Mouse (Mus musculus) ES-E14 (cell line): ENCODE data around the gene Sh2d5. TPM values are rescaled to one million over a fixed set of nuclear protein-coding genes. Genes with fewer than 3 reads are reported as not detected.

Experiments
- DNase-seq: peaks from one replicate; pipeline ENCODE4 v3.0.0-alpha.2; 2013; ENCODE audit warnings: low read depth, low spot score
- H3K27ac ChIP-seq: 2 replicates; pipeline ENCODE4 v1.5.1; 2012; ENCODE audit warnings: low read depth, mild to moderate bottlenecking, low read length, moderate library complexity, mixed read lengths; ENCODE audit not compliant: poor library complexity, insufficient read depth, severe bottlenecking
- H3K36me3 ChIP-seq: 2 replicates; pipeline ENCODE4 v1.6.1; 2012; ENCODE audit warnings: mild to moderate bottlenecking, low read length, moderate library complexity, mixed read lengths; ENCODE audit not compliant: control insufficient read depth, poor library complexity, insufficient read depth, severe bottlenecking
- H3K4me1 ChIP-seq, 2 experiments: fragments of 150-350 bp in 1 of 2; sonication (generic) in 1 of 2; 2 replicates each; pipeline ENCODE4 v1.6.1; 2012; ENCODE audit warnings: low read length in 2 of 2, mild to moderate bottlenecking in 1 of 2, mixed read lengths in 1 of 2; ENCODE audit not compliant: control insufficient read depth in 2 of 2, insufficient read depth in 2 of 2, poor library complexity in 1 of 2
- H3K4me3 ChIP-seq, 2 experiments: fragments of 150-350 bp in 1 of 2; sonication (generic) in 1 of 2; 2 replicates each; pipeline ENCODE4 v1.5.1; 2012; ENCODE audit warnings: low read length in 2 of 2, low read depth in 1 of 2, mild to moderate bottlenecking in 1 of 2, mixed read lengths in 1 of 2; ENCODE audit not compliant: insufficient read depth in 1 of 2, poor library complexity in 1 of 2, severe bottlenecking in 1 of 2
- H3K9ac ChIP-seq: 2 replicates; pipeline ENCODE4 v1.6.1; 2012; ENCODE audit warnings: low read depth, mild to moderate bottlenecking, low read length, mixed read lengths; ENCODE audit not compliant: poor library complexity, insufficient read depth, severe bottlenecking
- H3K9me3 ChIP-seq: fragments of 150-350 bp; sonication (generic); 2 replicates; pipeline ENCODE4 v1.6.1; 2012; ENCODE audit warnings: low read depth, mild to moderate bottlenecking, low read length; ENCODE audit not compliant: control insufficient read depth, insufficient read depth
- CHD2 ChIP-seq: IDR thresholded peaks from 2 replicates; pipeline ENCODE4 v1.6.1; 2014; ENCODE audit warnings: mild to moderate bottlenecking, low read depth, low read length, inconsistent platforms
- HCFC1 ChIP-seq: IDR thresholded peaks from 2 replicates; pipeline ENCODE4 v1.6.1; 2012; ENCODE audit warnings: low read length, inconsistent platforms, borderline replicate concordance; ENCODE audit not compliant: insufficient read depth
- MAFK ChIP-seq: IDR thresholded peaks from 2 replicates; pipeline ENCODE4 v1.6.1; 2014; ENCODE audit warnings: mild to moderate bottlenecking, low read depth, low read length, inconsistent platforms; ENCODE audit not compliant: insufficient read depth
- ZC3H11A ChIP-seq: IDR thresholded peaks from 2 replicates; pipeline ENCODE4 v1.6.1; 2012; ENCODE audit warnings: low read depth, mild to moderate bottlenecking, inconsistent platforms, low read length, borderline replicate concordance
- ZNF384 ChIP-seq: IDR thresholded peaks from 2 replicates; pipeline ENCODE4 v1.6.1; 2012; ENCODE audit warnings: low read depth, low read length, inconsistent platforms
- in situ Hi-C, 2 experiments: fragments of 600-800 bp; cut with MboI; formaldehyde crosslinking; loops; one replicate each; pipeline ENCODE4 v1.15.1; 2025; ENCODE audit warnings: low sequenced_read_pairs in 2 of 2, inconsistent platforms in 1 of 2; ENCODE audit not compliant: unreplicated experiment in 2 of 2
- total RNA-seq: library from RNA; depleted of rRNA; stranded (reverse); fragments of 300-350 nt; gene quantifications from 2 replicates; pipeline ENCODE4 v1.2.3, GENCODE M21; 2012

The Sh2d5 gene
- total RNA-seq, 1 experiment: 2.9 TPM

- peaks cover 0 to 3% of the 10 kb centered on the region in 2 experiments; a peak in 1 of 4 replicates for H3K4me1 ChIP-seq
- DNase-seq: no peak
- H3K9me3 ChIP-seq: no peaks in the 10 kb centered on the region
- no peak for TF ChIP-seq CHD2
- TF ChIP-seq ZC3H11A: no peak
- H3K27ac ChIP-seq: no peak overlapping the region
- H3K4me3 ChIP-seq: no peak overlapping the region
- in situ Hi-C loops: no loop called here
- no peaks in the 10 kb centered on the region for H3K36me3 ChIP-seq
- no peak overlapping the region for H3K9ac ChIP-seq
Observed at GRCm38 (mm10) chr4:138292028-138292427, 41.8 kb downstream of the Sh2d5 start.

- H3K36me3 ChIP-seq: no peaks in the 10 kb centered on the region
- H3K4me1 ChIP-seq: peaks cover 0 to 3% of the 10 kb centered on the region in 2 experiments; a peak in 1 of 4 replicates
- DNase-seq: no peak
- no peak overlapping the region for H3K9ac ChIP-seq
- H3K4me3 ChIP-seq: no peak overlapping the region
- no peak for TF ChIP-seq CHD2
- TF ChIP-seq ZNF384: no peak
- no peak for TF ChIP-seq ZC3H11A
- TF ChIP-seq HCFC1: no peak
- no peak for TF ChIP-seq MAFK
- no peak overlapping the region for H3K27ac ChIP-seq
- no peaks in the 10 kb centered on the region for H3K9me3 ChIP-seq
- in situ Hi-C loops: no loop called here
Observed at GRCm38 (mm10) chr4:138293261-138293948, 43.2 kb downstream of the Sh2d5 start.

GRCm38 (mm10) chr4:138293949-138294550, 43.8 kb downstream of the Sh2d5 start:
- in situ Hi-C loops: no loop called here
- no peaks in the 10 kb centered on the region for H3K9me3 ChIP-seq

GRCm38 (mm10) chr4:138301271-138301780, 51.1 kb downstream of the Sh2d5 start:
- in situ Hi-C loops: no loop called here
- DNase-seq: no peak
- Histone ChIP-seq H3K9ac (no peak overlapping the region), H3K9me3 (no peaks in the 10 kb centered on the region), H3K36me3 (no peaks in the 10 kb centered on the region), H3K4me1 (peaks cover 5 to 7% of the 10 kb centered on the region in 2 experiments; a peak in 2 of 4 replicates), H3K27ac (no peak overlapping the region), H3K4me3 (no peak overlapping the region)
- TF ChIP-seq ZC3H11A: no peak
- TF ChIP-seq MAFK: no peak
- TF ChIP-seq HCFC1: no peak
- no peak for TF ChIP-seq ZNF384
- no peak for TF ChIP-seq CHD2

More at GRCm38 (mm10) chr4:138293949-138294550, 43.8 kb downstream of the Sh2d5 start:
- no peak for TF ChIP-seq MAFK
- H3K4me1 ChIP-seq: peaks cover 0 to 1% of the 10 kb centered on the region in 2 experiments; a peak in 1 of 4 replicates
- H3K4me3 ChIP-seq: no peak overlapping the region
- no peak overlapping the region for H3K9ac ChIP-seq
- H3K27ac ChIP-seq: no peak overlapping the region
- no peak for DNase-seq
- no peaks in the 10 kb centered on the region for H3K36me3 ChIP-seq

- Histone ChIP-seq H3K9me3 (no peaks in the 10 kb centered on the region), H3K36me3 (peaks cover 11% of the 10 kb centered on the region; the same call in 1 of the 2 replicates), H3K4me1 (peaks cover 5 to 7% of the 10 kb centered on the region in 2 experiments; a peak in 2 of 4 replicates), H3K27ac (no peak overlapping the region), H3K4me3 (no peak overlapping the region), H3K9ac (0 out of 2 replicates have a peak overlapping the region, but pooled peaks have one; percentile 1)
- no peak for TF ChIP-seq CHD2
- TF ChIP-seq ZNF384: no peak
- no peak for TF ChIP-seq HCFC1
- no peak for TF ChIP-seq MAFK
- no peak for TF ChIP-seq ZC3H11A
- DNase-seq: no peak
- in situ Hi-C loops: no loop called here
Observed at GRCm38 (mm10) chr4:138303011-138303410, 52.8 kb downstream of the Sh2d5 start.
